Mouse (Mus musculus) subcutaneous adipose tissue, adult 2 months (tissue): ENCODE measurements around the gene Pfdn2. TPM values are rescaled to one million over a fixed set of nuclear protein-coding genes. Genes with fewer than 3 reads are reported as not detected.

Experiments used
- polyA plus RNA-seq: library from polyadenylated mRNA; depleted of rRNA; stranded (reverse); fragments of >200 nt; gene quantifications from 2 replicates; pipeline ENCODE4 v1.2.3, GENCODE M21; 2012; ENCODE audit warnings: low replicate concordance; rRNA removed

The Pfdn2 gene
- 18.1 and 21.6 TPM in 2 replicates for polyA plus RNA-seq

GRCm38 (mm10) chr1:171345225-171346094 lies at the start of gene Pfdn2, which contains the start of gene Nit1:
TSS of gene Pfdn2 (plus strand) at chr1:171345670.
TSS of gene Nit1 (minus strand) at chr1:171345646.

GRCm38 (mm10) chr1:171328839-171329432 lies 16.5 kb upstream of the Pfdn2 start, which contains the start of gene Dedd:
TSS of gene Dedd (plus strand) at chr1:171329145.

GRCm38 (mm10) chr1:171360656-171361055 lies 15.2 kb downstream of the Pfdn2 start, which contains the start of gene Klhdc9:
TSS of gene Klhdc9 (minus strand) at chr1:171360798.

GRCm38 (mm10) chr1:171369845-171370556 lies 24.5 kb downstream of the Pfdn2 start, which contains the start of gene Nectin4:
TSS of gene Nectin4 (plus strand) at chr1:171370099.

GRCm38 (mm10) chr1:171388376-171389102 lies 43.1 kb downstream of the Pfdn2 start, which contains the start of gene Arhgap30:
TSS of gene Arhgap30 (plus strand) at chr1:171388954.

Other genes with a start within 250 kb of the Pfdn2 start
- 6.9 and 8.9 TPM in 2 replicates for gene Cfap126, start 231.8 kb upstream of the Pfdn2 start, polyA plus RNA-seq
- 312 and 379 TPM in 2 replicates for gene Sdhc, start 195.1 kb upstream of the Pfdn2 start, polyA plus RNA-seq
- 5.5 and 11.1 TPM in 2 replicates for gene Mpz, start 195.0 kb upstream of the Pfdn2 start, polyA plus RNA-seq
- 5.6 and 108 TPM in 2 replicates for gene Pcp4l1, start 149.4 kb upstream of the Pfdn2 start, polyA plus RNA-seq
- gene Nr1i3, start 131.7 kb upstream of the Pfdn2 start, polyA plus RNA-seq = 0.04 and 0.05 TPM in 2 replicates
- gene Tomm40l, start 123.2 kb upstream of the Pfdn2 start, polyA plus RNA-seq = 44.5 and 52.7 TPM in 2 replicates
- 2.0 and 6.4 TPM in 2 replicates for gene Apoa2, start 120.6 kb upstream of the Pfdn2 start, polyA plus RNA-seq
- gene Fcer1g, start 111.3 kb upstream of the Pfdn2 start, polyA plus RNA-seq = 88.4 and 215 TPM in 2 replicates
- 3.4 and 17.1 TPM in 2 replicates for gene Adamts4, start 95.2 kb upstream of the Pfdn2 start, polyA plus RNA-seq
- 200 and 214 TPM in 2 replicates for gene Ndufs2, start 94.3 kb upstream of the Pfdn2 start, polyA plus RNA-seq
- 35.7 and 84.0 TPM in 2 replicates for gene B4galt3, start 75.3 kb upstream of the Pfdn2 start, polyA plus RNA-seq
- gene Ppox, start 64.5 kb upstream of the Pfdn2 start, polyA plus RNA-seq = 62.6 and 104 TPM in 2 replicates
- 37.7 and 84.4 TPM in 2 replicates for gene Usp21, start 57.7 kb upstream of the Pfdn2 start, polyA plus RNA-seq
- gene Ufc1, start 50.6 kb upstream of the Pfdn2 start, polyA plus RNA-seq = 36.2 and 46.1 TPM in 2 replicates
- 42.6 and 67.2 TPM in 2 replicates for gene Dedd, start 16.5 kb upstream of the Pfdn2 start, polyA plus RNA-seq
- 54.6 and 76.1 TPM in 2 replicates for gene Nit1, start within 50 bp of the Pfdn2 start, polyA plus RNA-seq
- gene Klhdc9, start 15.1 kb downstream of the Pfdn2 start, polyA plus RNA-seq = 0.69 and 1.6 TPM in 2 replicates
- 0.75 and 5.6 TPM in 2 replicates for gene Nectin4, start 24.4 kb downstream of the Pfdn2 start, polyA plus RNA-seq
- gene Arhgap30, start 43.3 kb downstream of the Pfdn2 start, polyA plus RNA-seq = 6.3 and 10.3 TPM in 2 replicates
- 70.6 and 125 TPM in 2 replicates for gene Usf1, start 65.6 kb downstream of the Pfdn2 start, polyA plus RNA-seq
- 1.4 and 2.1 TPM in 2 replicates for gene Tstd1, start 73.2 kb downstream of the Pfdn2 start, polyA plus RNA-seq
- 67.4 and 79.5 TPM in 2 replicates for gene F11r, start 91.9 kb downstream of the Pfdn2 start, polyA plus RNA-seq
- 2.8 and 6.5 TPM in 2 replicates for gene Alyref2, start 157.8 kb downstream of the Pfdn2 start, polyA plus RNA-seq
- gene Itln1, start 189.6 kb downstream of the Pfdn2 start, polyA plus RNA-seq = 0.30 TPM in 1 of 2 replicates, not detected in the other
- 0.40 and 1.7 TPM in 2 replicates for gene Cd244a, start 213.5 kb downstream of the Pfdn2 start, polyA plus RNA-seq